Mouse (Mus musculus) E14TG2a.4 (cell line): ENCODE data around the gene Olfr462.

ENCODE experiments used
- CTCF ChIP-seq: conservative IDR thresholded peaks from 2 replicates; pipeline ENCODE4 v1.5.1; 2014; ENCODE audit warnings: low read length
- POU5F1 ChIP-seq: IDR thresholded peaks from 2 replicates; pipeline ENCODE4 v1.6.1; 2014; ENCODE audit warnings: low read length, borderline replicate concordance

- TF ChIP-seq CTCF (no peak), POU5F1 (no peak)
Observed at GRCm38 (mm10) chr11:87920301-87920700, 28.2 kb upstream of the Olfr462 start.
